Mouse (Mus musculus): ENCODE measurements around the gene Vmn2r16.

Vmn2r16 gene

GRCm38 (mm10) chr5:109329862-109330261 lies at the start of gene Vmn2r16:
Gene Vmn2r16 (plus strand): TSS chr5:109330162.
- DNase-seq (ENCODE audit: low spot score in 2 of 2): no peak

GRCm38 (mm10) chr5:109294655-109295054 lies 35.3 kb upstream of the Vmn2r16 start:
- no peak for DNase-seq (ENCODE audit: low spot score in 2 of 2)

GRCm38 (mm10) chr5:109297544-109297943 lies 32.4 kb upstream of the Vmn2r16 start, which contains the start of gene Vmn2r15:
Gene Vmn2r15 (minus strand): TSS chr5:109297644.
- no peak for DNase-seq (ENCODE audit: low spot score in 2 of 2)

GRCm38 (mm10) chr5:109419388-109419787 lies 89.4 kb downstream of the Vmn2r16 start, which contains the start of gene Vmn2r17:
Gene Vmn2r17 (plus strand): TSS chr5:109419688.
- no peak for DNase-seq (ENCODE audit: low spot score in 2 of 2)

All from frontal cortex, postnatal 10 days (tissue).